ENCODE assay signal across 9 mouse cellular contexts in the genomic region with DNA sequence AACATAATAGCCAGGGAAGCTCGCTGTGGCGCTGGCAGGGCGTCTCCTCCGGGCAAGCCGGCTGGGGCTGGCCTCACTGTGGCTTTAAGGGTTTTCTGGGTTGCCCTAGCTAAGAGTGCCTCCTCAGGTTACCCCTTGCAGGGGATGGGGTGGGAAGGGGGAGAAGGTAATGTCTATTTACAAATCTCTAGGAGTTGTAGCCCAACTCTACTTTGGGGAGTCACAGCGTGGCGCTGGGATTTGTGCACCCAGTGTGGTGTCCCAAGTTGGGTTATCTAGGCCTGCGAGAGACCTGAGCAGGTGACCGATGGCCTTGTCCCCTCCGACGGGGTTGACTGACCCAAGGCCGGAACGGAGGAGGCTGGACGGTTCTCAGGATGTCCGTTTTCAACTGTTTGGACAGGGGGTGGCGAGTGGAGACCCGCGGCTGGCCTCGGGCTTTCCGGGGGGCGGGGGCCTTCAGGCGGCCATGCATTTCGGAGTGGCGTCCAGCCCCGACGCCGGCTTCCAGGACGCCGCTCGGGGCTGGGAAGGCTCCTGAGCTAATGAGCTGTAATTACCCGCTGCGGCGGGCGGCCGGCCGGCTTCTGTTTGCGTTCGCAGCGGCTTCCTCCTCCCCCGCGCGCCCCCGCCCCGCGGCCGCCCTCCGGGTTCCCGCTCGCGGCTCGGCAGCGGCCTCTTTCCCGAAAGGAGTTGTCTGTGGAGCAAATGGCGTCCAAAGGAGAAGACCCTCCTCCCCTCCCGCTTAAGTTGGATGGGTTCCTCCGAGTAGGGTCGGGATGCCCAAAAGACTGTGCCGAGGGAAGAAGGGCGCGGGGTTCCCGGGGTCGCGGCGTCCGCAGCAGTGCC. TPM values are rescaled to one million over a fixed set of nuclear protein-coding genes. Genes with fewer than 3 reads are reported as not detected.
A peak's percentile ranks its signal among the peaks of the same experiment; 100 is the strongest.
DNase-seq lines count a peak whose midpoint lies in the region; ATAC-seq and TF ChIP-seq lines count a peak whose summit lies in the region.
"Had no signal": no experiment of that assay in that cellular context is flagged by ENCODE, and none has a peak within 500 bp of the region (broad histone marks: within the 10 kb centered on the region; RNA-seq: fewer than 3 reads in every experiment).

No protein-coding gene starts in this region.

- H3K4me3 ChIP-seq in E14TG2a.4 (replicated peaks; ENCODE audit: low read length) = peak overlapping the region; percentile 61
- peak overlapping the region; percentile 33 for H3K4me3 ChIP-seq in forebrain, embryonic 11.5 days (ENCODE audit: low read depth, low read length)
- H3K4me3 ChIP-seq in intestine, embryonic 16.5 days (ENCODE audit: low read length) = peak overlapping the region; percentile 42
- peak overlapping the region; percentile 28 for H3K4me3 ChIP-seq in midbrain, embryonic 16.5 days (ENCODE audit: low read depth, low read length)
- H3K4me3 ChIP-seq: erythroblast, embryonic 14.5 days had no signal

- peaks cover 90% of the 10 kb centered on the region for H3K27me3 ChIP-seq in E14TG2a.4 (ENCODE audit: insufficient read depth, low read length)
- peaks cover 84% of the 10 kb centered on the region for H3K27me3 ChIP-seq in forebrain, embryonic 11.5 days (ENCODE audit: control insufficient read depth, insufficient read depth, low read length)
- H3K27me3 ChIP-seq in intestine, embryonic 16.5 days (replicated peaks; ENCODE audit: control insufficient read depth, insufficient read depth, low read length) = peaks cover 74% of the 10 kb centered on the region
- peaks cover 58% of the 10 kb centered on the region for H3K27me3 ChIP-seq in midbrain, embryonic 16.5 days (ENCODE audit: control insufficient read depth, insufficient read depth, low read depth, low read length)

- peaks cover 17% of the 10 kb centered on the region for H3K4me1 ChIP-seq in E14TG2a.4 (replicated peaks; ENCODE audit: low read depth, low read length)
- H3K4me1 ChIP-seq in forebrain, embryonic 11.5 days (replicated peaks; ENCODE audit: control insufficient read depth, insufficient read depth, low read length) = peaks cover 17% of the 10 kb centered on the region; the same call in 1 of the 2 replicates
- peaks cover 31% of the 10 kb centered on the region for H3K4me1 ChIP-seq in intestine, embryonic 16.5 days (ENCODE audit: control insufficient read depth, insufficient read depth, low read length)
- peaks cover 25% of the 10 kb centered on the region for H3K4me1 ChIP-seq in midbrain, embryonic 16.5 days (ENCODE audit: control insufficient read depth, insufficient read depth, low read length)

- H3K4me2 ChIP-seq in forebrain, embryonic 11.5 days (ENCODE audit: low read depth, low read length, severe bottlenecking) = peak overlapping the region; percentile 42
- H3K4me2 ChIP-seq in intestine, embryonic 16.5 days (ENCODE audit: low read depth, low read length) = peak overlapping the region; percentile 48
- peak overlapping the region; percentile 36 for H3K4me2 ChIP-seq in midbrain, embryonic 16.5 days (ENCODE audit: low read length)

- H3K9ac ChIP-seq in forebrain, embryonic 11.5 days (ENCODE audit: low read length) = peak overlapping the region; percentile 48
- H3K9ac ChIP-seq in intestine, embryonic 16.5 days (ENCODE audit: low read depth, low read length) = peak overlapping the region; percentile 44
- H3K9ac ChIP-seq in midbrain, embryonic 16.5 days (ENCODE audit: low read depth, low read length) = peak overlapping the region; percentile 38

- DNase-seq in CD4-positive, CD25-positive, alpha-beta regulatory T cell, adult 2 months (ENCODE audit: low read depth, low spot score) = peak; percentile 4
- peak; percentile 73 for DNase-seq in forebrain, embryonic 11.5 days (ENCODE audit: low spot score)
- no peak for DNase-seq in ovary, postnatal 14 days (ENCODE audit: low spot score)

- H3K27ac ChIP-seq in forebrain, embryonic 11.5 days (ENCODE audit: low read depth, low read length) = peak overlapping the region; percentile 3; the same call in 1 of the 2 replicates
- no peak overlapping the region for H3K27ac ChIP-seq in intestine, embryonic 16.5 days (ENCODE audit: low read length)
- no peak overlapping the region for H3K27ac ChIP-seq in midbrain, embryonic 16.5 days (ENCODE audit: low read length)

- no peak for ATAC-seq in CD4-positive, CD25-positive, alpha-beta regulatory T cell, adult 4 months
- 0 out of 2 replicates have a peak, but pooled peaks have one; percentile 11 for ATAC-seq in forebrain, embryonic 11.5 days (replicated peaks; ENCODE audit: low FRiP score)
- no peak for ATAC-seq in intestine, embryonic 16.5 days
- no peak for ATAC-seq in midbrain, embryonic 16.5 days
- no peak for ATAC-seq in cerebellum, adult (ENCODE audit: insufficient number of reproducible peaks, low FRiP score, low TSS enrichment)

- peaks cover 2% of the 10 kb centered on the region for H3K9me3 ChIP-seq in E14TG2a.4 (ENCODE audit: low read length)
- H3K9me3 ChIP-seq in forebrain, embryonic 11.5 days (ENCODE audit: control insufficient read depth, low read length) = no peaks in the 10 kb centered on the region
- no peaks in the 10 kb centered on the region for H3K9me3 ChIP-seq in intestine, embryonic 16.5 days (ENCODE audit: control insufficient read depth, low read length)
- no peaks in the 10 kb centered on the region for H3K9me3 ChIP-seq in midbrain, embryonic 16.5 days (replicated peaks; ENCODE audit: control insufficient read depth, low read length, poor library complexity, severe bottlenecking)

- no peaks in the 10 kb centered on the region for H3K36me3 ChIP-seq in E14TG2a.4 (ENCODE audit: insufficient read depth, low read length)
- no peaks in the 10 kb centered on the region for H3K36me3 ChIP-seq in forebrain, embryonic 11.5 days (ENCODE audit: control insufficient read depth, insufficient read depth, low read length)
- no peaks in the 10 kb centered on the region for H3K36me3 ChIP-seq in intestine, embryonic 16.5 days (ENCODE audit: control insufficient read depth, insufficient read depth, low read length)
- no peaks in the 10 kb centered on the region for H3K36me3 ChIP-seq in midbrain, embryonic 16.5 days (ENCODE audit: control insufficient read depth, insufficient read depth, low read length)

- TF ChIP-seq CTCF in E14TG2a.4 (conservative IDR thresholded peaks at IDR 0.05; ENCODE audit: low read length) = no peak

- WGBS in forebrain, embryonic 11.5 days = under 1% methylated on average over 61 of the region's 65 CpGs
- WGBS in intestine, embryonic 16.5 days = 2% methylated on average over 65 of the region's 65 CpGs
- WGBS in midbrain, embryonic 16.5 days = under 1% methylated on average over 57 of the region's 65 CpGs

RNA-seq across cellular contexts. Expression of a gene that starts 4.5 kb away (rescaled TPM):
- not detected for polyA plus RNA-seq in CD4-positive, CD25-positive, alpha-beta regulatory T cell, adult 4 months (2017; shearing (Covaris generic))
- 5.0 and 5.5 TPM in 2 replicates for polyA plus RNA-seq in forebrain, embryonic 11.5 days (2014; fragmentation: Nextera tagmentation; extraction: Ambion mirVana)
- 0.06 and 0.07 TPM in 2 replicates for polyA plus RNA-seq in intestine, embryonic 16.5 days (2015; fragmentation: Nextera tagmentation; extraction: Ambion mirVana)
- 0.44 and 0.81 TPM in 2 replicates for polyA plus RNA-seq in midbrain, embryonic 16.5 days (2015; fragmentation: Nextera tagmentation; extraction: Ambion mirVana)
- polyA plus RNA-seq: erythroblast, embryonic 14.5 days had no signal
